Mouse (Mus musculus) embryonic fibroblast, embryonic 13.5 days (primary cell): ENCODE data around the gene Crym.

Source experiments
- CTCF ChIP-seq: IDR thresholded peaks from 2 replicates; pipeline ENCODE4 v1.5.1; 2011; ENCODE audit warnings: mild to moderate bottlenecking, control low read depth, low read length, moderate library complexity, borderline replicate concordance; ENCODE audit not compliant: insufficient read depth
- POLR2A ChIP-seq: IDR thresholded peaks from 2 replicates; pipeline ENCODE4 v1.6.1; 2011; ENCODE audit warnings: low read depth, mild to moderate bottlenecking, control low read depth, low read length, moderate library complexity

DNA sequence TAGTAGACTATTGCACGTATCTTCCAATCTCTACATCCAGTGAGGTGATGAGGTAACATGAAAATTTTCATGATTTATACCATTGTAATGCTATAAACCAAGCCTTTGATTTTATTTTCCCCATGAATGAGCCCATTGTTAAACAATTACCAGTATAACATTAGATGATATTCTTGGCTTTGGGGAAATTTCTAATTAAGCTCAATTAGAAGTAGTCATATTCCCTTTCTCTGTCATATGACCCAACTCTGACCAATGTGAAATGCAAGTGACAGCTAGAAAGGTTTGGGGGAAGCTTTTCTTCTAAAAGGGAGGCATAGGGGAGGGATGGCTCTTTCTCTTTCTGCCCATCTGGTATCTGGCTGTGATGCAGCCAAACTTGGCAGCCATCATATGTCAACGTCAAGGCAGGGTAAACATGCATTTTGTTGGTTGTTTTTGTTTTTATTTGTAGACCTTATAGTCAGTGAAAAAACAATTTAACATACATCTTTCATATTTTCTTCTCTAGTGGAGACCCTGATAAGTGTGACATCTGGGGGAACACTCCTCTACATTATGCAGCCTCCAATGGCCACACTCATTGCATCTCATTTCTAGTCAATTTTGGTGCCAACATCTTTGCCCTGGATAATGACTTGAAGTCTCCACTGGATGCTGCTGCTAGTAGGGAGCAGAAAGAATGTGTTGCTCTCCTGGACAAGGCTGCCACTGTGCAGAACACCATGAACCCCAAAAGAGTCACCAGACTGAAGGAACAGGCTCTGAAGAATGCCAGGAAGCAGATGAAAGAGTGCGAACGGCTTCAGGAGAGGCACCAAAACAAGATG lies 20.3 kb downstream of the Crym start:
- TF ChIP-seq POLR2A (no peak), CTCF (no peak)
